Mouse (Mus musculus) limb, embryonic 11.5 days (tissue): Measurements from ENCODE around the gene Tmem236. TPM values are rescaled to one million over a fixed set of nuclear protein-coding genes. Genes with fewer than 3 reads are reported as not detected.

Source experiments
- microRNA counts: library from miRNA; unstranded; fragments of <30 nt; microRNA quantifications from one replicate; lab custom pipeline; 2016
- microRNA-seq: library from miRNA; unstranded; fragments of <30 nt; microRNA quantifications from one replicate; pipeline ENCODE4, GENCODE M21; 2016
- polyA plus RNA-seq: library from polyadenylated mRNA; unstranded; fragments of >200 nt; fragmentation: Nextera tagmentation; extraction: Ambion mirVana; gene quantifications from 2 replicates; pipeline ENCODE4 v1.2.1, GENCODE M21; 2014

Gene Tmem236
- polyA plus RNA-seq, 1 experiment from 2014 or later, result not detected

MicroRNAs encoded within 50 kb of the gene (microRNA counts, 519-probe panel; counts per million panel counts)
- not detected for microRNA mmu-miR-511 (lab: Ali Mortazavi, UCI)

Small RNA genes lying within 50 kb of the gene (microRNA-seq; reads per million reads assigned to microRNA genes)
- gene Mir511, result 0.92 reads per million

Other genes with a start within 250 kb of the Tmem236 start
- 41.6 and 42.6 TPM in 2 replicates for gene Hacd1, start 118.4 kb upstream of the Tmem236 start, polyA plus RNA-seq
- gene Stam, start 100.4 kb upstream of the Tmem236 start, polyA plus RNA-seq, result 83.0 and 86.8 TPM in 2 replicates
- gene Mrc1, start 54.9 kb downstream of the Tmem236 start, polyA plus RNA-seq, result 1.8 and 2.4 TPM in 2 replicates
- gene Slc39a12, start 213.8 kb downstream of the Tmem236 start, polyA plus RNA-seq, result 0.07 TPM in 1 of 2 replicates, not detected in the other